In genomic region chr2:30759858-30760547, GRCm38 (mm10) we compare ENCODE assay signal across 10 mouse cellular contexts. TPM values are rescaled to one million over a fixed set of nuclear protein-coding genes. Genes with fewer than 3 reads are reported as not detected.
DNase-seq lines count a peak whose midpoint lies in the region; ATAC-seq and TF ChIP-seq lines count a peak whose summit lies in the region.
"Had no signal": no experiment of that assay in that cellular context is flagged by ENCODE, and none has a peak within 500 bp of the region (broad histone marks: within the 10 kb centered on the region; RNA-seq: fewer than 3 reads in every experiment).

No protein-coding gene starts in this region.

- H3K36me3 ChIP-seq in heart, embryonic 12.5 days: no peaks in the 10 kb centered on the region
- H3K36me3 ChIP-seq in hindbrain, embryonic 15.5 days: no peaks in the 10 kb centered on the region
- H3K36me3 ChIP-seq in liver, embryonic 16.5 days (ENCODE audit: control insufficient read depth, insufficient read depth): no peaks in the 10 kb centered on the region
- H3K36me3 ChIP-seq: G1E had no signal

- H3K4me1 ChIP-seq in heart, embryonic 12.5 days (replicated peaks): peaks cover 38% of the 10 kb centered on the region
- H3K4me1 ChIP-seq in hindbrain, embryonic 15.5 days (replicated peaks): peaks cover 25% of the 10 kb centered on the region
- H3K4me1 ChIP-seq in liver, embryonic 16.5 days (ENCODE audit: control insufficient read depth, low read depth, low read length): peaks cover 22% of the 10 kb centered on the region

- no peak overlapping the region for H3K4me3 ChIP-seq in heart, embryonic 12.5 days
- H3K4me3 ChIP-seq in hindbrain, embryonic 15.5 days: no peak overlapping the region
- H3K4me3 ChIP-seq in liver, embryonic 16.5 days (ENCODE audit: low read depth, low read length): no peak overlapping the region

- H3K27me3 ChIP-seq in heart, embryonic 12.5 days (replicated peaks): no peaks in the 10 kb centered on the region
- H3K27me3 ChIP-seq in Patski: no peaks in the 10 kb centered on the region
- H3K27me3 ChIP-seq in hindbrain, embryonic 15.5 days: no peaks in the 10 kb centered on the region
- no peaks in the 10 kb centered on the region for H3K27me3 ChIP-seq in liver, embryonic 16.5 days (ENCODE audit: control insufficient read depth, insufficient read depth, low read depth, low read length)

- 0 out of 2 replicates have a peak overlapping the region, but pooled peaks have one; percentile 10 for H3K9ac ChIP-seq in heart, embryonic 12.5 days
- no peak overlapping the region for H3K9ac ChIP-seq in hindbrain, embryonic 15.5 days
- H3K9ac ChIP-seq in liver, embryonic 16.5 days (ENCODE audit: low read depth, low read length): no peak overlapping the region

- DNase-seq in heart, postnatal 10 days: no peak
- DNase-seq in Patski (ENCODE audit: low read depth, low spot score): peak; percentile 83
- DNase-seq in right cerebral cortex, adult 18-20 months: no peak
- no peak for DNase-seq in cerebellum, adult 8-10 months
- no peak for DNase-seq in spleen, postnatal 10 days (ENCODE audit: low spot score in 2 of 2)
- DNase-seq: spleen, adult 18-20 months had no signal

- H3K9me3 ChIP-seq in heart, embryonic 12.5 days (replicated peaks): peaks cover 10% of the 10 kb centered on the region
- H3K9me3 ChIP-seq in hindbrain, embryonic 15.5 days: no peaks in the 10 kb centered on the region
- no peaks in the 10 kb centered on the region; the same call in 1 of the 2 replicates for H3K9me3 ChIP-seq in liver, embryonic 16.5 days (replicated peaks; ENCODE audit: control insufficient read depth, low read length)

- CTCF ChIA-PET in Patski (lab: Charles Lee): interaction anchor here (1.9 to 2.6 kb wide), 2 partner anchors 39 to 42 kb away, joined by 7 to 11 read pairs; no protein-coding TSS in a partner anchor

- in situ Hi-C loops in Patski (cut with MboI; ENCODE audit: low pct_unique_long_range_greater_than_20kb): loop anchor here (5.0 kb wide), 1 partner anchor 38 kb away; no protein-coding TSS in a partner anchor

- H3K4me2 ChIP-seq in heart, embryonic 12.5 days: no peak overlapping the region
- H3K4me2 ChIP-seq in hindbrain, embryonic 15.5 days: no peak overlapping the region
- H3K4me2 ChIP-seq in liver, embryonic 16.5 days (ENCODE audit: low read depth, low read length): no peak overlapping the region

- POLR2A ChIA-PET in Patski (lab: Charles Lee): interaction anchor here (0.7 to 6.5 kb wide), 12 partner anchors 9 to 324 kb away, joined by 3 to 77 read pairs (median 4); no protein-coding TSS in a partner anchor

- TF ChIP-seq CTCF in Patski (IDR thresholded peaks at IDR 0.05): no peak

- intact Hi-C loops in heart, postnatal 10 days (cut with DNase I): loop anchor here (5.0 kb wide), 1 partner anchor 38 kb away; no protein-coding TSS in a partner anchor

- no peak for ATAC-seq in heart, embryonic 12.5 days (ENCODE audit: insufficient number of reproducible peaks, low FRiP score)
- ATAC-seq in Patski: peak; percentile 14
- ATAC-seq in hindbrain, embryonic 15.5 days (ENCODE audit: low FRiP score, low read depth): no peak; the same call in 1 of the 2 replicates
- ATAC-seq in liver, embryonic 16.5 days (ENCODE audit: low read depth): peak; percentile 25; the same call in 1 of the 2 replicates

- WGBS in heart, embryonic 12.5 days: 59% methylated on average over 10 of the region's 10 CpGs
- WGBS in hindbrain, embryonic 15.5 days: 39% methylated on average over 10 of the region's 10 CpGs
- 57% methylated on average over 10 of the region's 10 CpGs for WGBS in liver, embryonic 16.5 days (ENCODE audit: insufficient replicate concordance)

- peak overlapping the region; percentile 94 for H3K27ac ChIP-seq in heart, embryonic 12.5 days (ENCODE audit: poor library complexity, severe bottlenecking)
- H3K27ac ChIP-seq in hindbrain, embryonic 15.5 days (replicated peaks): peak overlapping the region; percentile 67; the same call in 1 of the 2 replicates
- peak overlapping the region; percentile 45 for H3K27ac ChIP-seq in liver, embryonic 16.5 days (ENCODE audit: low read length)

RNA-seq across cellular contexts. Expression of gene 1700001O22Rik, which starts 43.5 kb away (rescaled TPM):
- 1.0 and 2.2 TPM in 2 replicates for polyA plus RNA-seq in heart, embryonic 12.5 days (2016; fragmentation: Nextera tagmentation; extraction: Ambion mirVana)
- 1 to 10 TPM in 1 of 2 experiments, under 1 TPM in 1; 0.93 to 1.7 TPM for total RNA-seq in heart, postnatal 10 days (2021)
- polyA plus RNA-seq in Patski (2021): 9.9 TPM
- polyA plus RNA-seq in hindbrain, embryonic 15.5 days (2015; fragmentation: Nextera tagmentation; extraction: Ambion mirVana): 1.3 and 1.8 TPM in 2 replicates
- polyA plus RNA-seq in liver, embryonic 16.5 days (2015; fragmentation: Nextera tagmentation; extraction: Ambion mirVana): 0.09 TPM in 1 of 2 replicates, not detected in the other
- polyA plus RNA-seq: G1E had no signal

RNA-seq across cellular contexts. Expression of gene Ntmt1, which starts 47.6 kb away (rescaled TPM):
- polyA plus RNA-seq in heart, embryonic 12.5 days (2016; fragmentation: Nextera tagmentation; extraction: Ambion mirVana): 77.2 and 78.8 TPM in 2 replicates
- total RNA-seq in heart, postnatal 10 days (2021): 10 to 100 TPM; 41.3 to 41.9 TPM
- polyA plus RNA-seq in Patski (2021): 52.7 TPM
- 99.8 and 110 TPM in 2 replicates for polyA plus RNA-seq in hindbrain, embryonic 15.5 days (2015; fragmentation: Nextera tagmentation; extraction: Ambion mirVana)
- 23.2 and 24.9 TPM in 2 replicates for polyA plus RNA-seq in liver, embryonic 16.5 days (2015; fragmentation: Nextera tagmentation; extraction: Ambion mirVana)

Comparison
In these comparisons a context has a peak if more than half of its experiments do, and no peak if none do; other contexts are left out.
1. ATAC-seq: peak in Patski (single experiment) and liver, embryonic 16.5 days (single experiment); none in heart, embryonic 12.5 days (single experiment) and hindbrain, embryonic 15.5 days (single experiment).
2. Peak in every context shown above with its lines, with median percentiles within 50 percentile points of each other: H3K27ac ChIP-seq.